Mouse (Mus musculus) splenic B cell, adult 2 months (primary cell): Measurements from ENCODE around the gene Cmtm2b.
"Not testable (repeated sequence)": the region's sequence is repeated elsewhere in the genome, so short reads cannot be mapped to it uniquely, and the experiment has no call there.

Source experiments
- DNase-seq: peaks from one replicate; pipeline ENCODE4 v3.0.0-alpha.2; 2011; ENCODE audit warnings: low read depth, low spot score
- H3K27me3 ChIP-seq: 2 replicates; pipeline ENCODE4 v1.6.1; 2012; ENCODE audit warnings: mild to moderate bottlenecking, low read length, moderate library complexity, mixed read lengths; ENCODE audit not compliant: control insufficient read depth, poor library complexity, insufficient read depth, severe bottlenecking
- H3K36me3 ChIP-seq: 2 replicates; pipeline ENCODE4 v1.6.1; 2012; ENCODE audit warnings: mild to moderate bottlenecking, low read length, moderate library complexity, mixed read lengths; ENCODE audit not compliant: control insufficient read depth, poor library complexity, insufficient read depth, severe bottlenecking

Gene Cmtm2b

DNA sequence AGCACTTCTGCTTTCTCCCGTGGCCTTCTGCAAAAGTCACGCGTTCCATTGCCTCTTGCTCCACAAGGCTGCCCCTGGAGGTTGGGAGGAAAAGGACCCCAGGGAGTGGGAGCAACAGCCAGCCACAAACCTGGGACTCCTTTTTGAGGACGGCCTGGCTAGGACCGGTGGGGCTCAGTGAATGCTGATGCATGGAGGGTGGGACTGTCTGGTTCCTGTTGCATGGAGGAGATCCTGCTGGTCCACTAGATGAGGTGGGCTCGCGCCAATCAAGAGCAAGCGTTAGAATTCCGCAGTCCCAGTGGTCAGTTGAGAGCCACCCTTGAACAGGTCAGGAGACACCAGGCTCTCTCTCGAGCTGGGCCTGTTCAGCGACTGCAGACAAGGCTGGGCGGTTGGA, at the start of gene Cmtm2b:
Cmtm2b (plus strand) TSS at position 301 of the 400 bp plus-strand sequence.
- not testable (repeated sequence) for H3K27me3 ChIP-seq, H3K36me3 ChIP-seq, DNase-seq

GRCm38 (mm10) chr8:104293081-104293480, 28.9 kb upstream of the Cmtm2b start, which contains the start of gene Cmtm2a:
TSS of gene Cmtm2a (minus strand) at chr8:104293181.
- not testable (repeated sequence) for H3K36me3 ChIP-seq, H3K27me3 ChIP-seq, DNase-seq

GRCm38 (mm10) chr8:104294396-104294795, 27.6 kb upstream of the Cmtm2b start:
- no peaks in the 10 kb centered on the region for H3K36me3 ChIP-seq
- H3K27me3 ChIP-seq: no peaks in the 10 kb centered on the region
- DNase-seq: no peak

- not testable (repeated sequence) for H3K27me3 ChIP-seq, H3K36me3 ChIP-seq, DNase-seq
Measured at GRCm38 (mm10) chr8:104301577-104301976, 20.5 kb upstream of the Cmtm2b start.

- not testable (repeated sequence) for H3K36me3 ChIP-seq, H3K27me3 ChIP-seq, DNase-seq
Measured at GRCm38 (mm10) chr8:104302536-104302935, 19.5 kb upstream of the Cmtm2b start.

DNA sequence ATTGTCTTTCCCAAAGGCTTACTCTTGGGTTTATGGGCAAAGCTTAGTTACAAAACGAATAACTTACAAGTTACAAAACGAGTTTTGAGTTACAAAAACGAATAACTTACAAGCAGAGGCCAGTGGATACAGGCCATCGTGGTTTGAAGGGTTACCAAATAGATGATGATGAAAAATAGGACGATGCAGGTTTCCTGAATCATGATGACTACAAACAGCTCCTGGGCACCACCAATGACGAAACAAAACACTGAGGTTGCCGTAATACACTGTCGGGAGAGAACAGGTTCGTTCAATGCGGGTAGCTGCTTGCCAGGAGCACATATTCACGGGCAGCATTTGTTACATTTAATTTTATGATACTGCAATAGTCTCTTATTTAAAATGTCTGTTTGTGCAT, 17.1 kb upstream of the Cmtm2b start:
- DNase-seq: no peak

GRCm38 (mm10) chr8:104308341-104308740, 13.7 kb upstream of the Cmtm2b start:
- not testable (repeated sequence) for DNase-seq, H3K27me3 ChIP-seq, H3K36me3 ChIP-seq

More for the DNA sequence above, 17.1 kb upstream of the Cmtm2b start:
- Histone ChIP-seq H3K36me3 (no peaks in the 10 kb centered on the region), H3K27me3 (no peaks in the 10 kb centered on the region)

GRCm38 (mm10) chr8:104309441-104310155, 12.4 kb upstream of the Cmtm2b start, which contains the start of the genes Gm45711 and Cmtm1:
TSS of gene Gm45711 (minus strand) at chr8:104310081.
TSS of gene Cmtm1 (minus strand) at chr8:104310145.
- not testable (repeated sequence) for DNase-seq, H3K36me3 ChIP-seq, H3K27me3 ChIP-seq

- not testable (repeated sequence) for H3K36me3 ChIP-seq, DNase-seq, H3K27me3 ChIP-seq
Measured at GRCm38 (mm10) chr8:104312023-104312422, 10.0 kb upstream of the Cmtm2b start.

GRCm38 (mm10) chr8:104313311-104313710, 8.7 kb upstream of the Cmtm2b start:
- no peaks in the 10 kb centered on the region for H3K27me3 ChIP-seq
- DNase-seq: no peak

GRCm38 (mm10) chr8:104321267-104321666, 763 bp upstream of the Cmtm2b start, which contains the start of gene Gm11020:
TSS of gene Gm11020 (plus strand) at chr8:104321567.
- not testable (repeated sequence) for DNase-seq, H3K36me3 ChIP-seq, H3K27me3 ChIP-seq

More at GRCm38 (mm10) chr8:104313311-104313710, 8.7 kb upstream of the Cmtm2b start:
- no peaks in the 10 kb centered on the region for H3K36me3 ChIP-seq

- H3K27me3 ChIP-seq: no peaks in the 10 kb centered on the region
- DNase-seq: no peak
- no peaks in the 10 kb centered on the region for H3K36me3 ChIP-seq
Measured at GRCm38 (mm10) chr8:104332665-104333631, 10.9 kb downstream of the Cmtm2b start.

- no peaks in the 10 kb centered on the region for H3K27me3 ChIP-seq
- no peaks in the 10 kb centered on the region for H3K36me3 ChIP-seq
- DNase-seq: no peak
Measured at GRCm38 (mm10) chr8:104333786-104334185, 11.8 kb downstream of the Cmtm2b start.

- Histone ChIP-seq H3K27me3 (no peaks in the 10 kb centered on the region), H3K36me3 (no peaks in the 10 kb centered on the region)
- no peak for DNase-seq
Measured at GRCm38 (mm10) chr8:104334196-104334595, 12.2 kb downstream of the Cmtm2b start.

GRCm38 (mm10) chr8:104336806-104337205, 14.8 kb downstream of the Cmtm2b start:
- Histone ChIP-seq H3K27me3 (no peaks in the 10 kb centered on the region), H3K36me3 (no peaks in the 10 kb centered on the region)
- DNase-seq: no peak
